Mouse (Mus musculus) liver, adult 2 months (tissue): ENCODE data around the gene Kif26b. TPM values are rescaled to one million over a fixed set of nuclear protein-coding genes. Genes with fewer than 3 reads are reported as not detected.

ENCODE experiments used
- DNase-seq: peaks from one replicate; pipeline ENCODE4 v3.0.0-alpha.2; 2011; ENCODE audit warnings: low read depth, low spot score; ENCODE audit errors: extremely low read depth
- H3K27ac ChIP-seq: fragments of 200-500 bp; replicated peaks from 2 replicates; pipeline ENCODE4 v1.5.1; 2012; ENCODE audit warnings: low read depth, mild to moderate bottlenecking, control low read depth, inconsistent platforms, low read length; ENCODE audit not compliant: insufficient read depth
- H3K27me3 ChIP-seq: fragments of 200-500 bp; 2 replicates; pipeline ENCODE4 v1.6.1; 2012; ENCODE audit warnings: mild to moderate bottlenecking, moderate library complexity, low read length, inconsistent platforms; ENCODE audit not compliant: control insufficient read depth, insufficient read depth
- H3K36me3 ChIP-seq: fragments of 200-500 bp; 2 replicates; pipeline ENCODE4 v1.6.1; 2012; ENCODE audit warnings: low read length, inconsistent platforms; ENCODE audit not compliant: control insufficient read depth, insufficient read depth
- H3K4me1 ChIP-seq: fragments of 200-500 bp; 2 replicates; pipeline ENCODE4 v1.6.1; 2011; ENCODE audit warnings: low read length; ENCODE audit not compliant: control insufficient read depth, insufficient read depth
- H3K4me3 ChIP-seq: fragments of 200-500 bp; 2 replicates; pipeline ENCODE4 v1.5.1; 2011; ENCODE audit warnings: low read depth, mild to moderate bottlenecking, control low read depth, low read length, moderate library complexity; ENCODE audit not compliant: insufficient read depth
- H3K79me2 ChIP-seq: fragments of 200-500 bp; 2 replicates; pipeline ENCODE4 v1.6.1; 2012; ENCODE audit warnings: inconsistent platforms, mild to moderate bottlenecking, low read length, moderate library complexity; ENCODE audit not compliant: control insufficient read depth, insufficient read depth
- H3K9ac ChIP-seq: fragments of 200-500 bp; 2 replicates; pipeline ENCODE4 v1.6.1; 2012; ENCODE audit warnings: low read depth, mild to moderate bottlenecking, control low read depth, inconsistent platforms, low read length
- CTCF ChIP-seq: fragments of 200-500 bp; IDR thresholded peaks from 2 replicates; pipeline ENCODE4 v1.5.1; 2011; ENCODE audit warnings: low read depth, low read length, control low read depth
- POLR2A ChIP-seq: fragments of 200-500 bp; IDR thresholded peaks from 2 replicates; pipeline ENCODE4 v1.6.1; 2011; ENCODE audit warnings: low read length, control low read depth; ENCODE audit not compliant: insufficient read depth; ENCODE audit errors: extremely low read depth
- WGBS: fragments of 180-500 bp; shearing (Covaris S2); methylation state at CpG from one replicate; pipeline ENCODE4 v1.1.7; 2018; 5-methylcytosine and 5-hydroxymethylcytosine counted together
- polyA plus RNA-seq: library from polyadenylated mRNA; depleted of rRNA; stranded (reverse); fragments of >200 nt; gene quantifications from 2 replicates; pipeline ENCODE4 v1.2.3, GENCODE M21; 2012
- total RNA-seq: library from RNA; depleted of rRNA; stranded (reverse); fragments of >200 nt; gene quantifications from 2 replicates; pipeline ENCODE4 v1.2.3, GENCODE M21; 2014

Kif26b gene
- total and polyA plus RNA-seq, 2 experiments, result 0.10 to 0.28 TPM

DNA sequence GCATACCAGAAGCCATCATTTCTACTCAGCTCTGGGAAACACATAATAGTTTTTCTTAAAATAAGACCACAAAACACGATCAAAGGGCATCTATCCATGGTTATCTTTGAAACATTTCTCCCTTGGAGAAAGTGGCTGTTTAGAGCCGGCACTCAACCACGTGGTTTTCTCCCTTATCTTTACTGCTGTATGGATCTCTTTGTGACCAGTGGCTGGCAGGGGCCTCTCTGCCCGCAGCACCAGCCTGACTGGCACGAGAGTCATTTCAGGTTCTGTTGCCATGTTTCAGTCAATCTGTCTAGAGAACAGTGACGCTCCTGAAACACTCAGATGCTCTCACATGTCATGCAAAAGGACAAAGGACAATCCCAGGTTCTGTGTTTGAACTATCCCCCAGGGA lies 241.1 kb downstream of the Kif26b start:
- TF ChIP-seq CTCF (no peak), POLR2A (no peak)
- Histone ChIP-seq H3K27ac (no peak overlapping the region), H3K36me3 (no peaks in the 10 kb centered on the region), H3K4me3 (no peak overlapping the region), H3K27me3 (no peaks in the 10 kb centered on the region), H3K9ac (no peak overlapping the region), H3K79me2 (no peaks in the 10 kb centered on the region), H3K4me1 (no peaks in the 10 kb centered on the region; the same call in 1 of the 2 replicates)
- no peak for DNase-seq
- 78% methylated on average over 6 of the region's 6 CpGs for WGBS

DNA sequence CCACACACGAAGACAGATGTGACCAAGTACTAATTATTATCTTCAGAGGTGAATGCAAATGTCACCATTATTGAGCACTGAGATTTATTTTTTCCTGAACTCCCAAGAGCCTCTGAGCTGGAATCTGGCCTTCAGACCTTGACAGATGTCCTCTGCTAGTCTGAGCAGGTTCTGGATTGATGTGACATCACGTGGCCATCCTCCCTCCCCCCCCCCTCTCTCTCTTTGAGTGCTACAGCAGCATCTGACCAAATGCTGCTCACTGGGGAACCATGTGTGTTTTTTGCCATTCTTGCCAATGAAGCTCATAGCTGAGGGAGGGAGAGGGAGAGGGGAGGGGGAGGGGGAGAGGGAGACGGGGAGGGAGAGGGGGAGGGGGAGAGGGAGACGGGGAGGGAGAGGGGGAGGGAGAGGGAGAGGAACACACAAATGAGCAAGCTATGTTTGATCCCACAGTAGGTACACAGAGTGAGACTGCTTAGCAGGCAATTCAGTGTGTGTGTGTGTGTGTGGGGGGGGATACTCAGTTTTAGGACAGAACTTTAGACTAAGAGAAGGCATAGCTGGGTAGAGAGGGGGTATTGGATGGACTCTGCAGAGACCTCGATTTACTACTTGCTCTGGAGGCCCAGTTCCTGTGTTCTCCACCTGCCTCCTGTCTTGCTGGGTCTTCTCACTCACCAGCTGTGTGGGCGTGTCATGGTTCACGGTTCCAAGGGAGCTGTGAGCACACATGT lies 241.9 kb downstream of the Kif26b start:
- Histone ChIP-seq H3K4me1 (no peaks in the 10 kb centered on the region), H3K27me3 (no peaks in the 10 kb centered on the region), H3K27ac (no peak overlapping the region), H3K36me3 (no peaks in the 10 kb centered on the region), H3K9ac (no peak overlapping the region), H3K79me2 (no peaks in the 10 kb centered on the region), H3K4me3 (no peak overlapping the region)
- 62% methylated on average over 6 of the region's 7 CpGs for WGBS
- no peak for TF ChIP-seq CTCF
- TF ChIP-seq POLR2A, result no peak
- DNase-seq, result no peak

DNA sequence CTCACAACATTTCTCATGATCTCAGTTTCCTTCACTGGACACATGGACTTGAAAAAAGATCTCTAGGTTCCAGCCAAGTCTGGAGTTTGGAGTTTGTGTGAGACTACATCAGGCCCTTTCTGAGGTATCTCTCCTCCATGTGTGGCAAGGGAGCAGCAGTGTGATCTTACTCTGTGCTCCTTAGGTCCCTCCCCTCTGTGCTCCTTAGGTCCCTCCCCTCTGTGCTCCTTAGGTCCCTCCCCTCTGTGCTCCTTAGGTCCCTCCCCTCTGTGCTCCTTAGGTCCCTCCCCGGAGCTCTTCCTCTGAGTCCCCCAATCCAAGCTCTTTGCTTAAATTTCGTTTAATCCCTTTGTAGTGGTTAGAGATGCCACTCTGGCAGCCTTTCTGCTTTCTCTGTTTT lies 250.8 kb downstream of the Kif26b start:
- H3K4me3 ChIP-seq, result no peak overlapping the region
- WGBS, result 58% methylated on average over 2 of the region's 2 CpGs
- H3K4me1 ChIP-seq, result no peaks in the 10 kb centered on the region
- H3K79me2 ChIP-seq, result no peaks in the 10 kb centered on the region
- no peak overlapping the region for H3K27ac ChIP-seq
- no peaks in the 10 kb centered on the region for H3K27me3 ChIP-seq
- no peak for DNase-seq
- H3K9ac ChIP-seq, result no peak overlapping the region
- TF ChIP-seq POLR2A (no peak), CTCF (no peak)
- H3K36me3 ChIP-seq, result no peaks in the 10 kb centered on the region

DNA sequence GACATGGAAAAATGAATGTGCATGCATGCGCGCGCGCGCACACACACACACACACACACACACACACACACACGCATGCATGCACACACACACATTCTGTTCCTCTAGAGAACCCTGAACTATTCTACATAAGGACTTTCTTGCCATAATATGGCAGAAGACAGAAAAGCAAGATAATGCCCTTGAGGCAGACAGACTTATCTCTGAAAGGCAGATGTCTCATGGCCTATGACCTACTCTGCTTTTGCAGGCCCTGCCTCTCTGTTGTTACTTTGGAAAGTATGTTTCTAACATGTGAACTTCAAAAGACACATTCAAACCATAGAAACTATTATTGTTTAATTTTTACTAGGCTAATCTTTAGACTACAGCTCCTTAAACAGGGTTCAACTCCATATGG lies 255.1 kb downstream of the Kif26b start:
- no peak overlapping the region for H3K4me3 ChIP-seq
- peaks cover 4% of the 10 kb centered on the region; the same call in 1 of the 2 replicates for H3K4me1 ChIP-seq
- 97% methylated on average over 6 of the region's 6 CpGs for WGBS
- DNase-seq, result no peak
- no peak for TF ChIP-seq POLR2A
- TF ChIP-seq CTCF, result no peak
- no peak overlapping the region for H3K9ac ChIP-seq
- no peaks in the 10 kb centered on the region for H3K79me2 ChIP-seq
- H3K27me3 ChIP-seq, result no peaks in the 10 kb centered on the region
- no peaks in the 10 kb centered on the region for H3K36me3 ChIP-seq
- no peak overlapping the region for H3K27ac ChIP-seq

DNA sequence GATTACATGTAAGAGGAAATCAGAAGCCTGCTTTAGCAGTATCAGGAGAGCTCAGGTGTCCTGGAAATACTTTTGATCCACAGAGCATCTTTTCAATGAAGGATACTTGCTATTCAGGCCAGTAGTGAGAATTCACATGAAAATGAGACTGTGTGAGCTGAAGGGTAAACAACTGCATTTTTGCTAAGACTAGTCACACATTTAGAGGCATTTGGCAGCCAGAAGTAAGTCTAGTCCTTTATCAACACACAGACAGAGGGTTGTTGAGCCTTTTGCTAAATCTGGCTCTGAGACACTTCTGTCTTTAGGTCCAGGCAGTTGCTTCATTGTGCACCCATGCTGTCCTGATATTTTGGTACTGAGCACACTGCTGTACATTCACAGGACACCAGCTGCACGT lies 262.3 kb downstream of the Kif26b start:
- Histone ChIP-seq H3K9ac (no peak overlapping the region), H3K4me3 (no peak overlapping the region), H3K36me3 (no peaks in the 10 kb centered on the region), H3K27me3 (no peaks in the 10 kb centered on the region), H3K79me2 (no peaks in the 10 kb centered on the region), H3K4me1 (no peaks in the 10 kb centered on the region), H3K27ac (no peak overlapping the region)
- WGBS, result 40% methylated on average over 1 of the region's 1 CpGs
- no peak for TF ChIP-seq CTCF
- TF ChIP-seq POLR2A, result no peak
- DNase-seq, result no peak

DNA sequence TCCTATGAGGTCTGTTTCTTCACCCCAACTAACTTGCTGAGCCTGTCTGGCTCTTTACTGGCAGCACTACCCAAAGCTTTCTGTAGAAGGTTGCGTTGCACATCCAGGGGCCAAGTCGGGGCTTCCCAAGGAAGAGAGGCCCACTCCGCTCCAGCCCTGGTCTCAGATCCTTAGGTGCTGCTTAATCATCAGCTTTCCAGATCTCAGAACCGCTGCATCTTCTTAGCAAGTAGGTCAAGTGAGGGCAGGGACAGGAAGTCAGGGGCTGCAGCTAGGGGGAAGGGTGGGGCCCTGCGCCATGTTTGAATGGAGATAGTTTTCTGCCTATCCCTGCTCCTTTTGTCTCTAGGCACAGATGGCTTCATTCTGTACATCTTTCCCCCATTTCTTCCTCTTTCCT lies 263.8 kb downstream of the Kif26b start:
- Histone ChIP-seq H3K4me1 (no peaks in the 10 kb centered on the region), H3K36me3 (no peaks in the 10 kb centered on the region), H3K27ac (no peak overlapping the region), H3K9ac (no peak overlapping the region), H3K4me3 (no peak overlapping the region), H3K27me3 (no peaks in the 10 kb centered on the region), H3K79me2 (no peaks in the 10 kb centered on the region)
- TF ChIP-seq POLR2A, result no peak
- no peak for TF ChIP-seq CTCF
- no peak for DNase-seq
- 90% methylated on average over 5 of the region's 5 CpGs for WGBS
